Mouse (Mus musculus) embryonic fibroblast, embryonic 13.5 days (primary cell): ENCODE measurements around the gene Ighmbp2.

Experiments
- CTCF ChIP-seq: IDR thresholded peaks from 2 replicates; pipeline ENCODE4 v1.5.1; 2011; ENCODE audit warnings: mild to moderate bottlenecking, control low read depth, low read length, moderate library complexity, borderline replicate concordance; ENCODE audit not compliant: insufficient read depth
- POLR2A ChIP-seq: IDR thresholded peaks from 2 replicates; pipeline ENCODE4 v1.6.1; 2011; ENCODE audit warnings: low read depth, mild to moderate bottlenecking, control low read depth, low read length, moderate library complexity

GRCm38 (mm10) chr19:3320086-3320485, 37.3 kb upstream of the Ighmbp2 start:
- TF ChIP-seq CTCF (no peak), POLR2A (no peak)
